Mouse (Mus musculus) layer of hippocampus, postnatal 25 days (tissue): Measurements from ENCODE around the gene Orm1. TPM values are rescaled to one million over a fixed set of nuclear protein-coding genes. Genes with fewer than 3 reads are reported as not detected.

Experiments used
- DNase-seq, 2 experiments: peaks; one replicate each; pipeline ENCODE4 v3.0.0; 2022; ENCODE audit warnings: mixed read lengths in 2 of 2, low spot score in 1 of 2; ENCODE audit errors: extremely low spot score in 1 of 2
- total RNA-seq, 2 experiments: library from RNA; stranded (reverse); gene quantifications; 2 replicates each; pipeline ENCODE4 v1.2.3; 2021

Gene Orm1
- total RNA-seq, 2 experiments from 2014 or later: not detected

DNA sequence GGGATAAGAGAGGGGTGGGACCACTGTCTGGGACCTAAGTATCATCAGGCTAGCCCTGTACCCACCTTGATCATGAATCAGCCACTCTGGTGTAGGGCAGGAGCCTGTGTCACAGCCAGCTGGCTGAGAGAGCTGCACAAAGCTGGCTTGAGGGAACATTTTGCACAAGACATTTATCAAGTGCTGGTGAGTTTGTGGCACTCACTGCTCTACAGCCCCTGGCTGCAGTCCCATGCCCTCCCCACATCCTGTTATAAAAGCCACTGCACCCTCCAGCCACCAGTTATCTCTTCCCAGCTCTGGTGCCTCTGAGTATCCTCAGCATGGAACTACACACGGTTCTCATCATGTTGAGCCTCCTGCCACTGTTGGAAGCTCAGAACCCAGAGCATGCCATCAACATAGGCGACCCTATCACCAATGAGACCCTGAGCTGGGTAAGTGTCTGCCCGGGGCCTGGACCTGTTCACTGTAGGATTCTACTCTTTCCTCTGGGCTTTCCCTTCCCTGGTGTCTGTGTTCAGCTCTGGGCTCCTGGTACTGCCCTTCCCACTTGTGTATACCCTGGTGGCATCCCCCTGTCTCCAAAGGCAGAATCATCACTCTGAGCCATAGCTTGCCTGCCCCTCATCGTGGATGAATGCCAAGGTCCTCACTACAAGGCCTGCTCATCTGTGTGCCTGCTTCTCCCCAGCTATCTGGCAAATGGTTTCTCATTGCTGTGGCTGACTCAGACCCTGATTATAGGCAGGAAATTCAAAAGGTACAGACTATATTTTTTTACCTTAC lies 11.7 kb downstream of the Orm1 start, which contains the start of gene Orm3:
TSS of gene Orm3 (plus strand) at position 286 of the 789 bp plus-strand sequence.
- DNase-seq: no peak

GRCm38 (mm10) chr4:63356981-63357570 lies 12.7 kb downstream of the Orm1 start:
- DNase-seq: no peak

GRCm38 (mm10) chr4:63359861-63360260 lies 15.5 kb downstream of the Orm1 start:
- no peak for DNase-seq

- no peak for DNase-seq
Measured at GRCm38 (mm10) chr4:63362150-63362549, 17.8 kb downstream of the Orm1 start, which contains the start of gene Orm2. Gene Orm2 (plus strand): TSS chr4:63362449.

DNA sequence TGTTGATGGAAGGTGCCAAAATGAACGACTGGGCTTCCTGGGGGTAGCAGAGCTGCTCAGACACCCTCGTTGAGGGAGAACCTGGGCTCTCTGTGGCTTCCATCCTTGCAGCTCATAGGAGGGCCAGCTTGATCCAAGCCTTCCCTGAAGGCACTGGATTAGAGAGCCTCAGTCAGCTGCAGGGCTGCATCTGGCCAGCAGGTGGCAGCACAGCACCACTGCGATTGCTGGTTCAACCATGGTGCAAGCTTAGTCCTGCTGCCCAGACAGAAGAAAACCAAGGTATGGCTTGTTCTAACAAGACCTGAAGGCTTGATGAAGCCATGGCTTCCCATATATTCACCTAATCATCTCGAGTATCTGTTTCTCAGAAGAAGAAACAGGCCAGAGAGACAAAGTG lies 24.2 kb downstream of the Orm1 start:
- peak; percentile 88 to 98 for DNase-seq

GRCm38 (mm10) chr4:63370897-63371296 lies 26.5 kb downstream of the Orm1 start:
- no peak for DNase-seq

DNA sequence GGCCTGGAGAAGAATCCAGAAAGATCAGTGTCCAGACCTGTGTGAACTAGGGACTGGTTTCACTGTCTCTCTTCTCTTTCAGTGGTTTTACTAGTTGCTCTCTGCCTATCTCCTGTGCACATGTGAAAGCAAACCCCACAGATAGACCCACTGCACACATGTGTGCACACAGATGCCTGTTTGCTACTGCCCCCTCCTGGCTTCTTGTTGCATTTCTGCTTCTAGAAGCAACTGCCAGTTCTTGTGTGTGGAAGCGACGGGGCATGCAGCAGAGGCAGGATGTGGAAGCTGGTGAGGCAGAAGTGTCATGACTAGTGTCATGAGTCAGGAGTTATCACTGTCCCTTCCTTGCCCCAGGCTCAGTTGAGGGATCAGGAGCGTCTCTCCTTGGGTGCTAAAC lies 27.5 kb downstream of the Orm1 start:
- DNase-seq: peak in 1 of 2 experiments; percentile 37

DNA sequence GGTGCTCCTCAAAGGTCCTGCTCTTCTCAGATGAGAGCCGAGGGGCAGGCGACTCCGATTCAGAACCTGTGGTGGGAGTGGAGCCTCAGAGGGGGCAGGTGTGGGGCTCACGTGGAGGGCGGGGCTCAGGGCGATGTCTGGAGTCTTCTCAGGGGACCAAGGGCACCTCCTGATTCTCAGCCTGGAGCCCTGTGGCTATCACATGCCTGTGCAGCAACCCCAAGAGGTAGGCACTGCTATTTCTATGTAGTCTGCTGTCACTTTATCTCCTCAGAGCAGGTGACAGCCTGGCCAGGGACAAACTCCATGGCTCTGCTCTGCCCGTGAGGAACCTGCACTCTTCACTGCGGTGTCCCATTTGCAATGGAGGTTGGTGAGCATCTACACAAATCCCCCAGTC lies 29.0 kb downstream of the Orm1 start:
- no peak for DNase-seq

GRCm38 (mm10) chr4:63374331-63374730 lies 30.0 kb downstream of the Orm1 start:
- DNase-seq: no peak

GRCm38 (mm10) chr4:63375367-63375766 lies 31.0 kb downstream of the Orm1 start:
- DNase-seq: no peak

DNA sequence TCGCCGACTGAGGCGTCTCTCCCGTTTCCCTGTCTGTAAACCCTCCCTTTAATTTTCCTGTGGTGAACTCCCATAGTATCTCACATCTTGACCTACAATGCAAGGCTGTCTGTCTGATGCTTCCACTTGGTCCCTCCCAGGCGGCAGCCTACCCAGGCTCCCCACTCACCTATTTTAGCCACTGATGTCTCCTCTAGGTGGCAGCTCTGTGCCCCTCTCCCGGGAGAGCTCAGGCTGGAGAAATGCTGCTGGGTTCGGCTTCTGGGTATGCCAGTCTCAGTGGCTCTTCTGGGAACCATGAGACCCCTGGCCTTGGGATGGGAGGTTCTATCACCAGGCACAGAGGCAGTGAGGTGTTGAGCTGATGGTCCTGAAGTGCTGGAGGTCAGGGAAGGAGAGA lies 33.1 kb downstream of the Orm1 start:
- no peak for DNase-seq

DNA sequence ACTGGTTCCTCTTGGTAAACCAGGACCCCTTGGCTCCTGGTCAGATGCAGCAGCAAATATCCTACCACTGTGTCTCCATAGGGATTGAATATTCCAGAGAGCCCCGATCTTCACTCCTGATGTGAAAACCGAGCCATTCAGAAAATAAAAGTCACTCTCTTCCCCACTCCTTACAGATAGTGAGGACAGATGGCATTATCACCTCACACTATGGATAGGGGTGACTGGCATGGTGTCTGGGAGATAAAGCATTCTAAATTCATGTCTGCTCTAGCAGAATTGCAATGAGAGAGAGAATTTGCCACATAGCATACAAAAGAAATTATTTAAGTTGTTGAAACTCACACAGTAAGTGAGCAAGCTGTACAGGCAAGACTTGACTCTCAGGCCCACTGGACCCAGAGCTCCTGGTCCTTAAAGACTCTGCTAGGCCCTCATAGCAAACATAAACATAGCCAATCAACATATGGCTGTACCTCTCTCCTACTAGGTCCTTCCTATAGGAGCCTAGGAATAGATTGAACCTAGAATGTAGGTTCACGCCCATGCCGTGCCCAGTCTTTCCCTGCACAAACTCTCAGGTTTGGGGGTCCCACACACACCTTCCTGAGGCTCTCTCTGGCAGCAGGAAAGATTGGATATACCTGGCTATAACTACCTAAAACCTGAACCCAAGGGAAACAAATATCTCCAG lies 38.5 kb downstream of the Orm1 start:
- DNase-seq: no peak

- DNase-seq: no peak
Measured at GRCm38 (mm10) chr4:63383474-63383873, 39.1 kb downstream of the Orm1 start.

GRCm38 (mm10) chr4:63384262-63384661 lies 39.9 kb downstream of the Orm1 start:
- no peak for DNase-seq

DNA sequence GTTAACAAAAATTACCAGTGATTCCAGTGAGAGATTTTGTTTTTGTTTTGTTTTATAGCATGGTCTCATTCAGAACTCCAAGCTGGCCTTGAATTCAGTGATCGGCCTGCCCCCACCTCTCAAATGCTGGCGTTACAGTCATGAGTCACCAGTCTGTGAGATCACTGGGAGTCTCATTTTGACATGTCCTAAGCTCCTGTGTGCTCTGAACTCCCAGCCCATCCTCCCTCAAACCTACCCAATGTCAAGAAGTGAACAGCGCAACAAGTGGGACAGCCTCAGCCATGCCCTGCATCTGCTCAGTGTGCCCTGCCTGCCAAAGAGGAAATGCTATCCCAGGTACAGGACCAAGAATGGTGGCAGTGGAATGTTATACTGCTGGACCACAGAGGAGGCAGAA lies 40.9 kb downstream of the Orm1 start:
- no peak for DNase-seq

GRCm38 (mm10) chr4:63385784-63386183 lies 41.4 kb downstream of the Orm1 start:
- no peak for DNase-seq

DNA sequence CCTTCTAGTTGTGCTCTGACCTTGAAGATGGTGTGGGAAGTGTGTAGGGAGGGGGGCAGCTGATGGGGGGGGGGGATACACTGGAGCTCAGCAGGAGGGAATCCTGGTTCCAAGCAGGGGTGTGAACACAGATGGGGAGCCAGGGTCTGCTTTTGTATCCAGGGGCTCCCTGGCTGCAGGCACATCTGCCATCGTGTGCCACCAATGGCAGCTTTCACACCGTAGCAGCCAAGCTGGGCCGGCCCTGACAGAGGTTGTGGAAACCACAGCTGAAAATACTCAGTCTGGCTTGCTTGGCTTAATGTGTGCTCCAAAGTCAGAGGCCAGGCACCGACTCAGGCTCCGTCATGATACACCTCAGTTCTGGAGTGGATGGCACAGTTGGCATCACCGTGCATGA lies 43.7 kb downstream of the Orm1 start:
- DNase-seq: no peak

DNA sequence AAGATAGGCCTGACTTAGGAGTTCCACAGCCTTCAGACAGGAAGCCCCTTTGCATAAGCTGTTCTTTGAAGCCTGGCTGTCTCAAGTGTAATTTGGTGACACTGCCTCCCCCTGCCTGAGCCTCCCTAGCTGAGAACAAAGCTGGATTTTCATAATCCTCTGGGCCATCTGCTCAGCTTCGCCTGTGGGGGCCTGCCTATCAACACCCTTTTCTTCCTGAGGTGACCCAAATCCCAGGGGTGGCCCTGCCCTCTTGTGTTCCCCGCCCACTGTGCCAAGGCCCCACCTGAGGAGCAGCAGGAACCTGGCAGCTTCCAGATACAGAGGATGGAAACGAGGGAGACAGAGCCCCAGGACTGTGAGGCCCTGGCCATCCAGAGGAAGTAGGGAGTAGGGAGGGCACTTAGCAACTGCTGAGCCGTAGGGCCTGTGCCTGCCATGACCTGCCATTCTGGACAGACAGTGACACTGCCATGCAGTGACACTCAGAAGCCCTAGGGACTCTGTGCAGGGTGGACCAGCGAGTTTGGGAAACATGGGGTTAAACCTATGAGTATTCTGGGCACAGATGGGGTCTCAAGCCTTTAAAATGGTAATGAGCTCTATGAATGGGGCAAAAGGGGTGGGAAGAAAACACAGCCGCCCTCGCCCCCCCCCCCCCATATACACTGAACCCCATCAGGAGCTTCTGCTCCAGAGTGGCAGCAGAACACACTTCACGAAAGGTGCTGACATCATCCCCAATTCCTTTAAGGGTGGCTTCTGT lies 44.9 kb downstream of the Orm1 start:
- no peak for DNase-seq

- DNase-seq: no peak
Measured at GRCm38 (mm10) chr4:63389887-63390528, 45.6 kb downstream of the Orm1 start.

- DNase-seq: no peak
Measured at GRCm38 (mm10) chr4:63391322-63391721, 47.0 kb downstream of the Orm1 start.
